Mouse (Mus musculus): ENCODE measurements around the gene Galm. TPM values are rescaled to one million over a fixed set of nuclear protein-coding genes. Genes with fewer than 3 reads are reported as not detected.
"Not testable (repeated sequence)": the region's sequence is repeated elsewhere in the genome, so short reads cannot be mapped to it uniquely, and the experiment has no call there.

Galm gene
- polyA plus RNA-seq, 1 experiment from 2014 or later, result 3.4 TPM

DNA sequence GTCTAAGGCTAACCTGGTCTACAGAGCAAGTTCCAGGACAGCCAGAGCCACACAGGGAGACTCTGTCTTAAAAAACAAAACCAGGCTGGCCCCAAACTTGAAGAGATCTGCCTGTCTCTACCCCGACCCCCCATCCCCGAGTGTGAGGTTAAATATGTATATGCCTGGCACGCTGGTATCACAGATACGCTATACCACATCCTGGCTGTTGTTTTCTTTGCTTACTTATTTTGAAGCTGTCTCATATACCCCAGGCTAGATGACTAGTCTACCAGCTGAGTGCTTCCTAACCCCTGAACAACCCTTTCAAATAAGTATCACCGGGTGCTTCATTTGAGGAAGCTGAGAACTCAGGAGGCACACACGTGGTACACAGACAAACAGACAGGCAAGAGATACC, 42.5 kb downstream of the Galm start:
- no peaks in the 10 kb centered on the region for H3K36me3 ChIP-seq (ENCODE audit: poor library complexity, severe bottlenecking)
- no peak overlapping the region for H3K4me3 ChIP-seq
- H3K4me1 ChIP-seq, result peaks cover 19% of the 10 kb centered on the region
- no peak overlapping the region for H3K4me2 ChIP-seq
- no peaks in the 10 kb centered on the region for H3K9me3 ChIP-seq (replicated peaks)
- no peak for ATAC-seq
- WGBS, result 92% methylated on average over 6 of the region's 6 CpGs
- H3K27ac ChIP-seq, result no peak overlapping the region
- no peaks in the 10 kb centered on the region for H3K27me3 ChIP-seq
- H3K9ac ChIP-seq, result no peak overlapping the region

DNA sequence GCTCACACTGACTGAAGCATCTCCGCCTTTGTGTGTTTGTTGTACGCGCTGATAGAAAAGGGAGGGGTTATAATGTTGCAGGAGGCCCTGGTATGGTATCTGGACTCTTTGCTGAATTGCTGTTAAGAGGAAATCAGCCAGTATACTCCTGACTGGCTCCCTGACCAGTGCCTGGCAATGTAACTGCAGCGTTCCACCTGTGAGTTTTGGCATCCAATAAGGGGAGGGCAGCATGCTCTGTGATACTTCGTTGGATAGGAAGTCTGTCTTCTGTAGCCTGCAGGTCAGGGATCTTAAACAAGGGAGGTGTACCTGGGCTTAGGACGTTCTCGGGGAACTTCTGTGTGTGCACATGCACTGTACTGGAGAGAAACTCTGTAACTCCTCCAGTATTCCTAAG, 43.7 kb downstream of the Galm start:
- no peak for ATAC-seq
- H3K9me3 ChIP-seq (replicated peaks), result no peaks in the 10 kb centered on the region

DNA sequence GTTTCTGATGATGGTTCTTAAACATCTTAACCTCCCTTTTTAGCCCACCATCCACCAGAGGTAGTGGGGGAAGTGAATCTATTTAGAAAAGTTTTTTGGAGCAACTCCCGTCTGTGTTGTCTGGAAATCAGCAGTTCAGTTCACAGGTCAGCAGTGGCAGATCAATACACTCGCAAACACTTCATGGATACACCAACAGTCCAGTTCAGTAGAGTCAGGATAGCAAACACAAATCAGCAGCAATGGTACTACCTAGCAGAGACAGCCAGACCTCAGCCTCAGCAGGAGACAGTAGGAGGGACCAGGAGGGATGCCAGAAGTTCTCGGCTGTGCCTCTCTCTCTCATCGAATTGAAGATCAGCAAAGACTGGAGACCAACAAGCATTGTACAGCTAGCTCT, 44.7 kb downstream of the Galm start:
- Histone ChIP-seq H3K27ac (no peak overlapping the region), H3K4me1 (peaks cover 19% of the 10 kb centered on the region), H3K4me2 (no peak overlapping the region), H3K9me3 (replicated peaks) (no peaks in the 10 kb centered on the region), H3K9ac (no peak overlapping the region), H3K27me3 (no peaks in the 10 kb centered on the region), H3K4me3 (no peak overlapping the region), H3K36me3 (ENCODE audit: poor library complexity, severe bottlenecking) (no peaks in the 10 kb centered on the region)
- 89% methylated on average over 4 of the region's 4 CpGs for WGBS
- no peak for ATAC-seq

More for the DNA sequence above, 43.7 kb downstream of the Galm start:
- H3K9ac ChIP-seq, result no peak overlapping the region
- 93% methylated on average over 7 of the region's 7 CpGs for WGBS
- peaks cover 19% of the 10 kb centered on the region for H3K4me1 ChIP-seq
- H3K27me3 ChIP-seq, result no peaks in the 10 kb centered on the region
- no peak overlapping the region for H3K4me2 ChIP-seq
- no peak overlapping the region for H3K27ac ChIP-seq
- no peak overlapping the region for H3K4me3 ChIP-seq
- no peaks in the 10 kb centered on the region for H3K36me3 ChIP-seq (ENCODE audit: poor library complexity, severe bottlenecking)

DNA sequence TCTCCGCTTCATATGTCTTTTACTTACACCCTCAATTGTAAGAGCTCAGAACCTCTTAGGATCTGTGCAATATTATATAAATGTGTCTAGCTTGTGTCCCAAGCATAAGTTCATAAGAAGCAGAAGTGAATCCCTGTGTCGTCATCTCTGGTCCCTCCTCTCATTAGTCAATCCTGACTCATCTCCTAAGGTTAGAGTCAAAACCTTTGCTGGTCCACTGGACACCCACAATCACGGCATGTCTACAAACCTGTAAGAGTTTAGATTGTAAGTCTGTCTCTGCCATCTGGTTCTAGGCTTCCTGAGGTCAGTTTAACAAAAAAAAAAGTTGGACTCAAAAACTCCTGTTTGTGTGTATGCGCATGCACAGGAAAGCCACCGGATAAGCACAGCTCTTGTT, 45.5 kb downstream of the Galm start:
- 94% methylated on average over 5 of the region's 5 CpGs for WGBS
- Histone ChIP-seq H3K9me3 (replicated peaks) (no peaks in the 10 kb centered on the region), H3K27me3 (no peaks in the 10 kb centered on the region), H3K9ac (no peak overlapping the region), H3K4me1 (peaks cover 15% of the 10 kb centered on the region), H3K36me3 (ENCODE audit: poor library complexity, severe bottlenecking) (no peaks in the 10 kb centered on the region), H3K4me2 (no peak overlapping the region), H3K4me3 (no peak overlapping the region), H3K27ac (no peak overlapping the region)
- ATAC-seq, result no peak

DNA sequence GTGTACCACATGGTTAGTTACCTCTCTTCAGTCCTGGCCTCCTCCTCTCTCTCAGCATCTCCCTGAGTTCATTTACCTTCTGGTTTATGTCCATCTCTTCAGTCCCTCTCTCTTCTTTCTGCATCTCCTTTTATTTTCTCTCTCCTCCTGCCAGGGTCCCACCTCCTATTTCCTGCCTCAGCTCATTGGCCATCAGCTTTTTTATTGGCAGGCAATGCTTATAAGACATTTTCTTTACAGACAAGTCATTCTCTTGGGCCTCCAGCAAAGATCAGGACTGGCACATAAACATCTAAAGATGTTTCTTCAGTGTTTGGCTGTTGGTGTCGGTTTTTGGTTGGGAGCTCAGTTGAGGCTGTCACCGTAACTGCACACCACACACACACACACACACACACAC, 46.4 kb downstream of the Galm start:
- H3K9ac ChIP-seq, result no peak overlapping the region
- H3K36me3 ChIP-seq (ENCODE audit: poor library complexity, severe bottlenecking), result no peaks in the 10 kb centered on the region
- no peaks in the 10 kb centered on the region for H3K9me3 ChIP-seq (replicated peaks)
- H3K27ac ChIP-seq, result no peak overlapping the region
- H3K4me2 ChIP-seq, result no peak overlapping the region
- no peak for ATAC-seq
- peaks cover 6% of the 10 kb centered on the region for H3K4me1 ChIP-seq
- H3K4me3 ChIP-seq, result no peak overlapping the region
- 100% methylated on average over 2 of the region's 2 CpGs for WGBS
- H3K27me3 ChIP-seq, result no peaks in the 10 kb centered on the region

DNA sequence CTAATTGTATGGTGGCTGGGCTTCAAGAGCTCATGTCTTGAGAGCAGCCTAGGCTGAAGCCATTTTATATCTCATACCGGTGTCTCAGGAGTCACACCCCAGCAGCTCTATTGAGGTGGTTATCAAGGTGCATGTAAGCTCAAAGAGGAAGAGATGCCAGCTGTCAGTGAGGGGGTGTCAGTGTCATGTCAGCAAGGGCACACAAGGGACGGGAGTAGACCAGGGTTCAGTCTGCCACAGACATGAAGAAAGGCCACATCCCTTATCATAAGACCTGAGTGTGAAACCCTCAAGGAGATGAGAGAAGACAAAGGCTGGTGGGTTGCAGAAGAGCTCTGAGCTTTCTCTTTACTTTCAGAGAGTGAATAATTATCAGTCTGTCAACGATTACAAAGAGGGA, 46.9 kb downstream of the Galm start:
- ATAC-seq, result no peak
- H3K4me2 ChIP-seq, result no peak overlapping the region
- H3K9me3 ChIP-seq (replicated peaks), result no peaks in the 10 kb centered on the region
- H3K4me3 ChIP-seq, result no peak overlapping the region
- no peak overlapping the region for H3K27ac ChIP-seq
- H3K9ac ChIP-seq, result no peak overlapping the region
- 94% methylated on average over 3 of the region's 3 CpGs for WGBS
- H3K27me3 ChIP-seq, result no peaks in the 10 kb centered on the region
- no peaks in the 10 kb centered on the region for H3K36me3 ChIP-seq (ENCODE audit: poor library complexity, severe bottlenecking)
- peaks cover 2% of the 10 kb centered on the region for H3K4me1 ChIP-seq

DNA sequence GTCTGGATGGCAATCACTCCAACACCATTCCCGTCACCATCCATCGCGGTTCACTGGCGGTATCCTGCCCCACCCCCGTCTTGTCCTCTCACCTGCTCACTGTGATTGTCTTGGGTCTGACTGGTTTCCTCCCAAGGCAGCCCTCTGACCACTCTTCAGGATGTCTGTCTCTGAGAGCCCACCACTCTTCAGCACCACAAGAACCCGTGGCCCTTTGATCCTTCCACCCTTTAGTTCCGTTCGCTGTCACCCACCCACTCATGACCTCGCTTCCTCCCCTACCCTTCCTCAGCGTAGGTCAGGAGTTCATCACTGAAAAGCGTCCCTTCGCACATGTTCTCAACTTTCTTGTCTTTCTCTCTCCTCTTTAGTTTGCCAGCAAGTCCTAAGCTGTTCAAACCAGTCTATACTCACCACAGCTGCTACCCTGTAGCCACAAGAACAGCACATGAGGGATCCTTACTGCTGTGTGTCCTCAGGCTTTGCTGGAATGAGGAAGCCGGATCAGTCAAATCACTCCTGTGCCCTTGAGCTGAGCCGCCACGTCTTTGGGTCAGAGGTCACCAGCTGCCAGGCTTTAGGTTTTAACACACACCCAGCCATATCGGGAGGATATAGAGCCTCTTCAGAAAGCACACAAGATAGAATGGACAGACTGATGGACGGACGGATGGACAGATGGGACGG, 47.6 kb downstream of the Galm start:
- 85% methylated on average over 19 of the region's 19 CpGs for WGBS
- Histone ChIP-seq H3K4me2 (no peak overlapping the region), H3K9ac (no peak overlapping the region), H3K27ac (no peak overlapping the region), H3K9me3 (replicated peaks) (no peaks in the 10 kb centered on the region), H3K4me1 (no peaks in the 10 kb centered on the region), H3K4me3 (no peak overlapping the region), H3K36me3 (ENCODE audit: poor library complexity, severe bottlenecking) (no peaks in the 10 kb centered on the region), H3K27me3 (no peaks in the 10 kb centered on the region)
- ATAC-seq, result peak; percentile 33; the same call in 1 of the 2 replicates

DNA sequence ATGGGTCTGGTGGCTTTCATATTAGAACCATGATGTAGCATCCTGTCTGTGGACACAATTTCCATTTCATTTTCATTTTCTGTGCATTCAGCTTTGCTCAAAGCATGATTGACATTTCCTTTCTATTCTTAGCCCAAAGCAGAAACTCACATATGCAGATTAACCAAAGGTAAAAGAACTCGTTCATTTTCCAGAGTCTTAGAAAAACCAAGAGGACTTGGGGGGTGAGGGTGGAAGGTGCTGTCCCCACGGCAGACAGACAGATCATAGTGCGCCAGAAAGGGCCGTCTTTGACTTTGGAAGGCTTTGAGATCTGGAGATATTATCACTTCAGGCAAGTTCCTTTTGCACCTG, 48.1 kb downstream of the Galm start:
- 71% methylated on average over 4 of the region's 4 CpGs for WGBS
- Histone ChIP-seq H3K4me3 (no peak overlapping the region), H3K27ac (no peak overlapping the region), H3K36me3 (ENCODE audit: poor library complexity, severe bottlenecking) (no peaks in the 10 kb centered on the region), H3K9ac (no peak overlapping the region), H3K4me2 (no peak overlapping the region), H3K4me1 (no peaks in the 10 kb centered on the region), H3K27me3 (no peaks in the 10 kb centered on the region), H3K9me3 (replicated peaks) (no peaks in the 10 kb centered on the region)
- ATAC-seq, result no peak

DNA sequence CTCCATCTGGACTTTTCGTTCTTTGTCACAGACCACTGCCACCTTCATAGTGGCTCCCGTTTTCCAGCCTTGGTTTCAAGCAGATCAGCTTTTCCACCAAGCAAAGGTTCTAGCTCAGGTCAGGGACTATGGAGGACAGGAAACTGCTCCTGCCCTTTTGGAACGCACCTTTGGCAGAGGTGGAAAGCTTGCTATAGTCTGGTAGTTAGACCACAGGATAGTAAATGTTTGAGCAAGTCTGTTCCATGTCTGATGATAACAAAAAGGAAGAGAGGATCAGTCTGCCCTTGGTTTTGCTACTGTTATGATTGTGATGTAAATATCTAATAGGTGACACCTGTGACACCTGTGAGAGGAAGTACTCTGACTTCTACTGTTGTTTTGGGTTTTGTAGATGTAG, 48.7 kb downstream of the Galm start:
- H3K4me3 ChIP-seq, result no peak overlapping the region
- no peaks in the 10 kb centered on the region for H3K36me3 ChIP-seq (ENCODE audit: poor library complexity, severe bottlenecking)
- H3K27me3 ChIP-seq, result no peaks in the 10 kb centered on the region
- H3K4me1 ChIP-seq, result no peaks in the 10 kb centered on the region
- H3K4me2 ChIP-seq, result no peak overlapping the region
- H3K9me3 ChIP-seq (replicated peaks), result no peaks in the 10 kb centered on the region
- 88% methylated on average over 3 of the region's 3 CpGs for WGBS
- H3K9ac ChIP-seq, result no peak overlapping the region
- H3K27ac ChIP-seq, result no peak overlapping the region
- no peak for ATAC-seq

DNA sequence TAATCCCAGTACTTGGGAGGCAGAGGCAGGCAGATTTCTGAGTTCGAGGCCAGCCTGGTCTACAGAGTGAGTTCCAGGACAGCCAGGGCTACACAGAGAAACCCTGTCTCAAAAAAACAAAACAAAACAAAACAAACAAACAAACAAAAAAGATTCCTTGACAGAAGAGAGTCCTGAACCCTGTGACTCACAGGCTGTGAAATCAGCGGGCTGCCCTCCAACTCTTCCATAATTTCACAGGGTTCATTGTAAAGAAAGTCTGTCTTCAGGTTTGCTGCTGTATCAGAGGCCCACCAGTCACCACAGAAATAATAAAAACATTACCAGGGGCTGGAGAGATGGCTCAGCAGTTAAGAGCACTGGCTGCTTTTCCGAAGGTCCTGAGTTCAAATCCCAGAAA, 51.6 kb downstream of the Galm start:
- H3K4me1 ChIP-seq; ATAC-seq; H3K4me2 ChIP-seq; H3K27me3 ChIP-seq; H3K9me3 ChIP-seq (replicated peaks); H3K27ac ChIP-seq; H3K4me3 ChIP-seq; H3K9ac ChIP-seq; H3K36me3 ChIP-seq (ENCODE audit: poor library complexity, severe bottlenecking): not testable (repeated sequence)
- 91% methylated on average over 3 of the region's 3 CpGs for WGBS

DNA sequence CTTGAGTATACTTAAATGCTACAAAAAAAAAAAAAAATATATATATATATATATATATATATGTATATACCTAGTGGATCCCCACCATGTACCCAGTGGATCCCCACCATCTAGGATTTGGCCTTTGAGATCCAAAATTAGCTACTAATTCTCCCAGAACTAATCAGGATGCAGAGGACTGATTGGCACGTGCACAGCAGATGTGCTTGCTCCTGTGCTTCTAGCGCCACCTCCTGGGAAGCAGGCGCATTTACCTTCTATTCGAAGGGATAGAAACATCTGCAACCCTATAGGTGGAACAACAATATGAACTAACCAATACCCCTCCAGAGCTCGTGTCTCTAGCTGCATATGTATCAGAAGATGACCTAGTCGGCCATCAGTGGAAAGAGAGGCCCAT, 52.7 kb downstream of the Galm start:
- H3K36me3 ChIP-seq (ENCODE audit: poor library complexity, severe bottlenecking), result no peaks in the 10 kb centered on the region
- H3K27ac ChIP-seq, result no peak overlapping the region
- no peaks in the 10 kb centered on the region for H3K9me3 ChIP-seq (replicated peaks)
- ATAC-seq, result peak; percentile 84
- no peak overlapping the region for H3K9ac ChIP-seq
- no peaks in the 10 kb centered on the region for H3K4me1 ChIP-seq
- H3K4me3 ChIP-seq, result no peak overlapping the region
- H3K27me3 ChIP-seq, result no peaks in the 10 kb centered on the region
- under 1% methylated on average over 6 of the region's 6 CpGs for WGBS
- H3K4me2 ChIP-seq, result no peak overlapping the region

DNA sequence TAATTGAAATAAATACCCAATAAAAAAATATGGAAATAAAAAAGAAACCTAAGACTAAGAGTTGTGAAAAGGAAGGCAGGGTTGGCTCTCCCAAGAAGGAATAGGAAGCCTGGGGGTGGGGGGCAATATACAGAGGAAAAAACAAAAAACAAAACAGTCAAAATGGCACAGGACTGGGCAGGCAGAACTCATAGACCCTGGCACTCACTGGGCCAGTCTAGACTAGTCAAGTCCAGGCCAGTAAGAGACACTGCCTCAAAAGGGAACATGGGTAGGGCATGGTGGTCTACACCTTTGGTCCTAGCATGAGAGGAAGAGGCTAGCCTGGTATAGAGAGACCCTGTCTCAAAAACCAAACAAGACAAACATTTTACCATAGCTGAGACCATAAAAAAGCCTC, 53.2 kb downstream of the Galm start:
- Histone ChIP-seq H3K9me3 (replicated peaks) (no peaks in the 10 kb centered on the region), H3K4me1 (no peaks in the 10 kb centered on the region), H3K4me2 (no peak overlapping the region), H3K27me3 (no peaks in the 10 kb centered on the region), H3K36me3 (ENCODE audit: poor library complexity, severe bottlenecking) (no peaks in the 10 kb centered on the region), H3K9ac (no peak overlapping the region), H3K4me3 (no peak overlapping the region), H3K27ac (no peak overlapping the region)
- peak; percentile 46 for ATAC-seq

DNA sequence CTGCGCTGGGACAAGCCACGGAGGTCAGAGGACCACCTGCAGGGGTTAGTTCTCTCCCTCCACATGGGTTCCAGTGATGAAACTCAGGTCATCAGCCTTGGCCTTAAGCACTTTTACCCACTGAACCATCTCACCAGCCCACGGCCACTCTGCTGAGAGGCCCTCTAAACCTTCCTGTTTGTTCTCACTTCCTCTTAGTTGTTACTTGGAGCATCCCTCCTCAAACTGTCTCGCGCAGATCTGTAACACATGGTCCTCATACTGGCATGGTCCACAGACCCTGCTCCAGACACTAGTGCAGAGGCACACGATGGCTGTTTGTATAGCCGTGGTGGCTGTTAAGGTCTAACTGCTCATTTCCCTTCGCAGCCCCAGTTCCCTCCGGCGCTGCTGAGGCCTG, 56.3 kb downstream of the Galm start:
- no peaks in the 10 kb centered on the region for H3K9me3 ChIP-seq (replicated peaks)
- H3K36me3 ChIP-seq (ENCODE audit: poor library complexity, severe bottlenecking), result no peaks in the 10 kb centered on the region
- no peak overlapping the region for H3K4me3 ChIP-seq
- no peak overlapping the region for H3K4me2 ChIP-seq
- no peak overlapping the region for H3K9ac ChIP-seq
- no peak overlapping the region for H3K27ac ChIP-seq
- H3K27me3 ChIP-seq, result no peaks in the 10 kb centered on the region
- no peak for ATAC-seq
- no peaks in the 10 kb centered on the region for H3K4me1 ChIP-seq
- WGBS, result 86% methylated on average over 10 of the region's 10 CpGs

All from forebrain, embryonic 13.5 days (tissue).